Mouse (Mus musculus): Measurements from ENCODE around the gene Masp1.

Masp1 gene

DNA sequence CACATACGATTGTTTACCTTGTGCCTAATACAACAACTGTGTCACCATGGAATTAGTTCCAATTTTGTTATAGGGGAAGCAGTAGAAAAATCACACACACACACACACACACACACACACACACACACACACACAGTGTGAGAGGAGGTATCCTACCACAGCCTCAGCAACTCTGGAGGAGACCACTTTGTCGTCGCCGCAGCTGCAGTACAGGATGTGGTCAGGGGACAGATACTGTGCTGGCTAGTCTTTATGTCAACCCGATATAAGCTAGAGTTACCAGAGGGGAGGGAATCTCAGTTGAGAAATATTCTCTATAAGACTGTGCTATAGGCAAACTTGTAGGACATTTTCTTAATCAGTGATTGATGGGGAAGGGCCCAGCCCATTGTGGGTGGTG, 63.3 kb downstream of the Masp1 start:
- no peak for DNase-seq

DNA sequence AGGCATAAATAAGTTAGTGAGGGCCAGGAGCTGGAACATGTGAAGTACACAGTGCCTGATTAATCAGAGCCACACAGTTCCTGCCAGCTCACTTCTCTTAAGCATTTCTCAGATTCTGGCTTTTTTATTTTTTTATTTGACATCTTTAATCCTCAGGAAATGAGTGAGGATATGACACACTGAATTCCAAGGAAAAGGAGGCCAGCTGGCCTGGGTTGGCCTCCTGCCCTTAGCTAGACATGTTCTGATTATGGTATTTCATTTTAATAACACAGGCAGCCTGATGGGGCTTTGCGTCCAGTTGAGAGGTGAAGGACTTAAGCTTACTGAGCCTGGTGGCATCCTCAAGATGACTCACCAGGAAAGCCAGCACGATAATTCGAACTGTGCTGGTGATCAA, 64.1 kb downstream of the Masp1 start:
- peak; percentile 77 to 79 for DNase-seq

DNA sequence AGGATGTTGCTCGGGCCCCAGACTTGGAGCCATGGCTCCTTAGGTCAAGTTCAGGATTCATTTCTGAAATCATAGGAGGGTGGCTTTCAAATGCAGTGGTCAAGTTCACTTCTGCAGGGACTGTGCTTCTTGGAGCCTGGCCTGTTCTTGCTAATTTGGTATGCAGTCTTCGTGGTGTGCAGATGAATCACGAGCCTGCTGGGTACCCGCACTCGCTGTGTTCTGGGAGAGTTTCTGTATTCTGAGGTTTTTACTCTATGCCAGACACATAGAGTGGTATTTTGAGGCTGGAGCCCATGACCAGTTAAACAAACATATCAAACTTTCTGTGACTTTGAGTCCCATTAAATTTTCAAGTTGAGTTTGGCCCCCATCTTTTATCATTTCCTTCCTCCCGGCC, 66.2 kb downstream of the Masp1 start:
- no peak for DNase-seq

DNA sequence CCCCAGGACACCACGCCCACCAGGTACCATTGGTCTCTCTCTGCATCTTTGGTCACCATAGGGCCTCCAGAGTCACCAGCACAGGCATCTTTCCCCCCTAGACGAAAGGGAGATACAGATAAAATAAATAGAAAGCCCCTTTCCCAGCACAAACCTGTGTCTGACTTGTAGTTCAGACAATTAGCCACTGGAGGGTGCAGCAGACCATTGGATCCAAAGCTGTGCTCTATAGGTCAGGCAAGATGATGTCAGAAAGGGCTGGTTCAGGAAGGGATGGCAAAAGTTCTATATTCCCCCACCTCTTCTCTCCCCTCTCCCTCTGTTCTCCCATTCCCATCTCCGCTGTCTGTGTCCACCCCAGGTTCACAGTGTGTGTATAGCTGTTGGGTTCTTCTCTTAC, 68.1 kb downstream of the Masp1 start:
- DNase-seq = peak; percentile 80 to 86

DNA sequence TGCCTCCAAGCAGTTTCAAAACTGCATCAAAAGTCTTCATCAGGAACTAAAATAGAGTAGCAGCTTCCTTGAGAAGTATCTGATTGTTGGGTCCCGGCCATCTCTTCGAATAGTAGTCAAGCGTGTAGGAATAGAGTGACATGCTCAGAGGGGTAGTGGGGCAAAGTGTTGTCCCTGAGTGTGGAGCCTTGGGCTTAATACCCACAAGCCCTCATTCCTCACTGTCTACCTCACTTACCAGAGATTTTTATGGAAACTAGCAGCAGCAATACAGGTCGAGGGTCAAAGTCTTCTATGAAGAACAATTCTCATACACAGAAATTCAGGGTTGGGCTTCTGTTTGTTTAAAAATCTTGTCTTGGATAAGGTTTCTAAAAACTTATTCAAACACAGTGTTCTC, 69.8 kb downstream of the Masp1 start:
- no peak for DNase-seq

DNA sequence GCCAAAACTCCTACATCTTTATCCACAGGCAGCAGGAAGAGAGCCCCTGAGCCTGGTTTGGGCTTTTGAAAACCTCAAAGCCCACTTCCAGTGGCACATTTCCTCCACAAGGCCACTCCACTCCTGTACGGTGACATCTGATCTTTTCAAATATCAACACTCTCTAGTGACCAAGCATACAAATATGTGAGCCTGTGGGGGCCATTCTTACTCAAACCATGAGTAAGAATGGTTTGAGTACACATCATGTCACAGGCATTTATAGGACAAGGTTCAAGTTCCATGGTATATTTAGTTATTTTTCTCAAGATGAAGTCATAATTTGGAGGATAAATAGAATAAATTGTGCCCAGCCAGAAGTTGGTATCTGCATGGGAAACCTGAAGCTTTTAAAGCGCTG, 70.7 kb downstream of the Masp1 start:
- DNase-seq = no peak

DNA sequence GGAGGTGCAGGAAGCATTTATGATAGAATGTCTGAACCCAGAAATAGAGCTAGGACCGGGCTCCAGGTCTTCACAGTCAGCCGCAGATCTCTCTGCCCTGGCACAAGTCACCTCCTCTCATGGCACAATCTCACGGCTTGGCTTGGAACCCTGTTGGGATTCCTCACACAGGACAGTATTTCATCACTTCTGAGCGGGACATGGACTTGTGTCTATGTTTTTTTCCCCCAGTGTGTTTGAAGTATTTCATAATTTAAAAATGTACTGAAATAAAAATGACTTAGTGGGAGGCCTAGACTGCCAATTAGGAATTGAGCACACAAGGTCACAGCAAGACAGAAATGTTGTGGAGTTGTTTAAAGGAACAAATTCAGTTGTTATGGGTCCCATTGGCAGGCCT, 76.4 kb downstream of the Masp1 start:
- no peak for DNase-seq

DNA sequence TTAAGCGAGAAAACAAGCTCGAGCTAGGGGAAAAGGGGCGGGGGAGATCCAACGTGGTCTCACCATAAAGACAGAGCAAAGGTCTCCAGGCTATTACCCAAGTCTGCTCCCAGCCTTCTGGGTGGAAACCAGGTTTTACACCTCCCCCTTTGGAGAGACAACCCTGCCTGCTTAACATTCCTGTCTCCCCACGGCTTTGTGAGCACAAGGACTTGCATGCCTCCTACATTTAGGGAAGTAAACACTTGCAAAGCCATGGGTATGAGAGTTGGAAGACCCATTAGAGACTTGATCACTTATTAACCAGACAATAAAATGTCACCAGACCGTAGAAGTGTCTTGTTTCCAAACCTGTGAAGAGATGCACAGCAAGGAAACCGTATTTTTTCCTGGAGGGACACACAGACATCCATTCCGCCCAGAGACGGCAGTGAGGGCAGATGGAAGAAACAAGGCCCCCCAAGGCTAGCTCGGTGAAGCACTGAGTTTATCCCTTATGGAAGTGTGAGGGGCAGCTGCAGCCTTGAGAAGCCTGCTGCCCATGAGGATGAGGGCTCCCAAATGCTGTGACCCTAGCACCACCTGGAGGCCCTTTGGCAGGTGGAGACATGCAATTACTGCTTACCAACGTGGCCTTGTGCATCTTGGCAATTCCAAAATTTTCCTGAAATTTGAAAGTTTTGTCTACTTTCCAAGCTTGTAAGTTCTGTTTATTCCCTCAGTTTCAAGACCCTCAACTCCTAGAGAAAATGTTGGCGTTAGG, 83.0 kb downstream of the Masp1 start:
- DNase-seq = peak in 1 of 2 experiments; percentile 36

DNA sequence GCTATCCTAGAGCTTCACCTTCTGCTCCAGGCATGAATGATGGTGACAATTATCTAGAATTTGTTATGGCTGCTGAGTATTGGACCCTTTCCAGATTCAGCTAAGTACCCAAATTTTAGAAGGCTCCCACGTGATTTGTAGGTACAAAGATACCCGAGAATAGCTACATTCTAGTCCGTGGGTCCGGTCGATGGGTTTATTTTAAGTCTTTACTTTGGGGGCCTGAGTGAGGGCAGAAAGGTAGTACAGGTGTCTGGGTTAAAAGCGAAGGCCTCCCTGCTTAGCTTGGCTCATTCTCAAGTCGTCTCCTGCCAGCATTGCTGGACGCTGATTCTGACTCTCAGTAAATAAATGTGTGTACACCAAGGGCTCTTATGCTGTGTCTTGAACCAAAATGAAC, 90.6 kb downstream of the Masp1 start:
- peak; percentile 60 to 62 for DNase-seq

DNA sequence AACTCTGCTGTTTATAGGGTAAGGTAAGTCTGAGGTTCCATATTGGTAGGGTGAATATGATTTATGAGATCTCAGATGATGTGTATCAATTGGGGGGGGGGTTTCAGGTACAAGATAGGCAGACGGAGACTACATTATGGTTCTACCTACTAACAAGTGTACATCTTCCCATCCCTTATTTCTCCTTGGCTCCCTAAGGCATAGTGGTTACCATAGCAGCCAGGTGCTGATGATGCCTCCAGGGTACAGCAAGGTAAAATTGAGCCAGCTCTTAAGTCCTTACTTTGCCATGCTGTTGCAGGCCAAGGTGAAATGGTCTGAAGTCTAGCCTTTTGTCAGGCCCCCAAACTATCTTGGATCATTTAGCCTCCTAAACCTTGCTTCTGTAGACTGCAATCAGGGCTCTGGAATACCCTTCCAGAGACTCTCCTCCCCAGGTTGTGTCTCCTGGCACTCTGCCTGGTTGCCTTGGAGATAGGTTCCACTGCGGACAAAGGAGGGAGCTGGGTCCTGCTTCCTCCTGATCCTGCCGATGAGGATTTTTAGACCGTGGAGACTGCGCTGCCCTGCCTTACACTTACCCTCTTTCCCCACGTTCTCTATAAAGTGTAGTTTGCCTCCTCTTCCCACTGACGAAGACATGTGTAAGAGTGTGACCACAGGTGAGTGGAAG, 91.8 kb downstream of the Masp1 start, which contains the start of gene Rtp1:
TSS of gene Rtp1 (plus strand) at position 487 of the 673 bp plus-strand sequence.
- peak; percentile 83 for DNase-seq

DNA sequence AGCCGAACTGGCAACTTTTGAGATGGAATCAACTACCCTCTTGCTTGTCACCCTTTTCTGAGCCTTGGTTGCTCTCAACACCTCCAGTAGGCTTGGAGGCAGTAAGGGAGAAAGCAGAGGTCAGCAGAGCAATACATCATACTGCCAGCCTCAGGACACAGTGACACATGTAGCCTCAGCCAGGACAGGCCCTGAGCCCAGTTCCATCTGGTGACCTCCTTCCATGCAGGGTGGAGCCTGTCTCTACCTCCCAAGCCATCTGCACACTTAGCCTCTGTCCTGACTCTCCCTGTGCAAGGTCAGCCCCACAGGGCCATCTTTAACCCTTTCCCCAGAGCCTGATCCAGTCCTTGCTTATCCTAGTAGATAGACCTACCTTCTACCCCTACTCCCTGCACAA, 92.9 kb downstream of the Masp1 start:
- peak in 1 of 2 experiments; percentile 32 for DNase-seq

DNA sequence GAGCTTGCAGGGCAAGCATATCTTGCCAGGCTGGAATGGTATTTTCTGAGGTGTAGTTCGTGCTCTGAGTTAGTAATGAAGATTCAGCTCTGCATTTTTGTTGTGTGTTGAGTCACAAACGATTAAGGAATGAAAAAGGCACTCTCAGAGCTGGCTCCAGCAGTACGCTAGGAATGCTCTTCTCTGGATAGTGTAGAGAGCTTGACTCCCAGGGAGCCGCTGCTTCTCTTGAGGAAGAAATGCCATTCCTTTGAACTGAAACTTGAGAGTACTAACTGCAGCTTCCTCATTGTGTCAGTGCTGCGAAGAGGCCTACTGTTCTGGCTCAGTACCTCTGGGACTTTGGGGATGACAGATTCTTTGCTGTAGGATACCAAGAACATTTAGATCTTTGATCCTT, 96.8 kb downstream of the Masp1 start:
- no peak for DNase-seq

DNA sequence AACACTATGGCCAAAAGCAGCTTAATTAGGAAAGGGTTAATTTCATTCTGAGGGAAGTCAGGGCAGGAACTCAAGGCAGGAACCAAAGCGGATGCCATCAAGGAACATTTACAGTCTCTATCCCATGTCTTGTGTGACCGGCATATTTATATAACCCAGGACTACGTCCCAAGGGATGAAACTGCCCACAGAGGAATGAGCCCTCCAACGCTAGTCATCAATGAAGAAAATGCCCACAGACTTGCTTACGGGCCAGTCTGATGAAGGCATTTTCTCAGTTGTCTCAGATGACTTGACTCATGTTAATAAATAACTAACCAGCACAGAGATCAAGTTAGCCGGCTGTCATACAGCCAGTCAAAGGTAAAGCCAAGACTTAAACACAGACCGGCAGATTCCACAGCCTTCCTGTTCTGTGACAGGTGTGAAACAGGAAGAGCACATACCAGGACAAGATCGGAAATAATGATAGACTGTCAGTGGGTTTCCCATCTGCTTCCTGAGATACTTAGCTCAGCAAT, 101.0 kb downstream of the Masp1 start:
- DNase-seq = no peak

DNA sequence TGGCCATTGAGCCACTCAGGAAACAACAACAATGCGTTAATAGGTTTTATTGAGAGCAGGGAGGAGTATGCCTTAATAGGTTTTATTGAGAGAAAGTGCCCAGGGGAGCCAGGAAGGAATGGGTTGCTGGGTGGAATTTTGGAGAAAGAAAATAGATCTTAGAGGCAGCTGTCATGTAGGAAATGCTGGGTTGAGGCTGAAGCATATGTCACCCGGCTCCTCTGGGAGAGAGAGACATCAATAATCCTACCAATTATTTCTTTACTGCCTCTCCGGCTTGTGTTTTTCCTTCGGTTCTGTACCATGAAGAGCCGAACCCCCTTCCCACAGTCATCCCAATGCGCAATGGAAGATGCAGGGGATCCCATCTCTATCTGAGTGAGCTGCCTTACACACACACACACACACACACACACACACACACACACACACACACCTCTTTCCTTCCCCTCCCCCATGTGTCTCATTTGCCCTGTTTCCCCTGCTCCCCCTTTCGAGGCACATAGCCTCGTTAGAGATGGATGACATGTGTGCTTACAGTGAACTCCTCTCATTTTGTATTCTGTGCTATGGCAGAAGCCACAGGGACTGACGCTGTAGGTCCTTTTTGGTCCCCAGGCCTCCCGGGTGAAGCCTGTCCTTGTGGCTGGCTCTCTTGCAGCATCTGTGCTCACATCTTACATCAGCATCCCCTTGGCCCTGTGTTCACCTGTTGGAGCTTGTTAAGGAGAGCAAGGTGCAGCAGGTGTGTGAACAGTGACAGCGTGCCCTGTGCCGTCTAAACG, 103.0 kb downstream of the Masp1 start:
- DNase-seq = no peak

DNA sequence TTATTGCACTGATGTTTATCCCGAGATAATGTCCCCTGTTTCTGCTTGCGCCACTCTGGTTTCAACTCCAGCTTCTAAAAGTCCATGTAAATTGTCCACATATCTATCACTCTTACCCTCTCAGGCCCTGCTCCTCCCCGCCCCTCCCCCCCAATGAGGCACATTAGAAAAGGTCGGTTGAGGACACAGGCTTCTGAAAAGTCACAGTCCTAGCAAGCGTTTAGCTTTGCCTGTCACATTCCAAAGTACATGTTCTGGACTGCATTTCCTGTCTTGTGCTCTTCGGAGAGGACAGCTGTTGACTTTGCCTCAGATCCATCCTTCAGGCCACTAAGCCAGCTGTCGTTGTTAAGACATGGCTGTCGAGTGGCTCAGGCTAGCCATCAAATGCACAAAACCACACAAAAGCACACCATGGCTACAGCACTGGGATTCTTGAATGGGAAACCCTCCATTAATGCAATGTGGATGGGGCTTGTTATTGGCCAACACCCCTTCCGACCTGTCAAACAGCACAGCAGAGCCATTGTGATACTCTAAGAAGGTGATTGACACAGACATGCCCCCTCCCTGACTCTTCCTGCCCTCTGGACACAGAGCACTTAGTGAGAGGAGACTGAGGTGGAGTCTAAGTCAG, 103.8 kb downstream of the Masp1 start:
- no peak for DNase-seq

DNA sequence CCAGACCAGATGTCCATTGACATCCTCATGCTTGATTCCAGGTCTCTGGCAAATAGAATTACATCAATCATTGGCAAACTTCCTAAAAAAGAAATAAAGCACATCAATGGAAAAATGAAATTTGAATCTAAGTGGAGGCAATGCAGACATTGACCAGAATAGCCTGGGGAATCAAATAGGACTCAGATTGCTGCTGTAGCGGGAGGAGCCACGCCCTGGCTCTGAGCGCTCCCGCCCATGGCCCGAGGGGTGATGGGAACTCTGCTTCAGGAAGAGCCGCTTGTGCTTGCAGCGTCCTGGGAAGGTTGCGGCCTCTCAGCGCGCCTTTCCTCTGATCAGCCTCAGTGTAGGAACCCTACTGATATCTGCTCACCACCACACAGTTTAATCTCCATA, 104.4 kb downstream of the Masp1 start:
- peak in 1 of 2 experiments; percentile 23 for DNase-seq

DNA sequence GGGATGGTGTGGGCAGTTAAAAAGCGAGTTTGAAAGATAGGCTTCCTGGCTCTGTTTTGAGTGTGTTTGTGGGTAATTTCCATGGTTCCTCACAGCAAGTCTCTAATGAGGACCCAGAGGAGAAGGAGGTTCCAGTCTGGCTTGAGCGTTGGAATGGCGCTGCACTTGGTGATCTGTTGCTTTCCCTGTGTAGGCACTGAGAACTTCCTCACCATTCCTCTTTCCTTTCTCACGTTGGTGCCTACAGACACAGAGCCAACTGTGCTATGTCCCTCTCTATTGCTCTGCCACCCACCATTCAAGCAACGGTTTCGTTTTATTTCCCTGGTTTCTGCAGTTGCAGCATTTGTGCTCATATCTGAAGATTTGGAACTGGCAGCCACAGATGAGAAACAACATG, 107.7 kb downstream of the Masp1 start:
- no peak for DNase-seq

DNA sequence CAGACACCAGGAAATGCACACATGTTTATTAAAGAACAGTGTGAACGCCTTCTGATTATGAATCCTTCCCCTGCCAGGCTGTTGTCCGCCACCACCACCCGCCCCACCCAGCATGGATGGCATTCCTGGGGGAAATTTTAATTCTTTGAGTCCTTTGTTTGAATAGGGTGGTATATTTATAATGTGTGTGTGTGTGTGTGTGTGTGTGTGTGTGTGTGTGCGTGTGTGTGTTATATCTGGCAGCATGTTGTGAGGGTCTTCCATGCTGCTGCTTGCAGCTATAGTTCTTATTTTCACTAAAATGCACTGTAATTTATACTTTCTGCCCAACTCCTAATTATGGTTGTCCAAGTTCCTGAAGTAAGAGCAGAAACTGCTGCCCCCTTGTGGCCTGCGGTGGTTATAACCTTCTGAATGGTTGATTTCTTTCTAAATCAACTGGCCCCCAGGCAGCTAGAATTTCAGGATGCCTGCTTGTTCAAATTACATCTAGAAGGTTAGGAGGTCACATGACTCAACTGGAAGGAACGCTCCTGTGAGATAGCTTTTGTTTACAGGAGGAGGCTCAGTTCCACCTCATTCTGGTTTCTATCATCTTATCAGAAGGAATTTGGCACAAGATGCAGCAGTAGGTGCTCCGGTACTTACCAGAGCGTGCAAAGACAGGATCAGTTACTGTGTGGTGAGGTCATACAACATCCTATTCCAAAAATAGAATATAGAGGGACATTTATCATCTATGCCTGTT, 117.4 kb downstream of the Masp1 start:
- peak; percentile 85 to 89 for DNase-seq

DNA sequence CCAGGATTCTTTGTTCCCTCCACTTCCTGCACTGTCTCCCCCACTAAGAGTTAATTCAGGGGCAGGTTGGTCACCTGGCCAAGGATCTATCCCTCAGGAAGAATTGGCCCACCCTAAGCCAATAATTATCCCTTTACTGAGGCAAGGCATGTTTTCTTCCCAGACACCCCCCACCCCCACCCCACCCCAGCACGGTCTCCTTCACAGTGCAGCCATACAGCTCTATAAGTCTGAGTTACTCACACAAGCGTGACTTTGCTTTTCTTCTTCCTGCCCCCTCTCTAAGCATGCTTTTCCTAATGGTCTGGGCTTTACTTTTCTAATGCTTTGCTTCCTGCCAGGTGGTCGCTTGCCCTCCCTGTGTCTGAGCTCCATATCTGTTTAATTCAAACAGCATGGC, 118.7 kb downstream of the Masp1 start:
- DNase-seq = no peak

DNA sequence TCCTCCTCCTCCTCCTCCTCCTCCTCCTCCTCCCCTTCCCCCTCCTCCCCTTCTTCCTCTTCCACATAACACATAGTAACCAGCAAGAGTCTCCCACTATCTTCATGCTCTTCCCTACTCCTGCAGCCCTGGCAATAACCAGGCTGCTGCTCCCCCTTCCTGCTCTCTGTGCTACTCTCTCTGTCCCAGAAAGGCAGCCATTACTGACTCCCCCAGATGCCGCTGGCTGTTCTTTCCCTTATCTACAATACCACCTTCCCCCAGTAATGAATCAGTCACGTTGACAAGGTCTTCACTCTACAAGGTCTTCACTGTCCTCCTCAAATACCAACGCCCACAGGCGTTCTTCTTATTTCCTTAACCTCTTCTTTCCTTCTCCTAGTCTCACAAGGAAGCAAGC, 119.2 kb downstream of the Masp1 start:
- DNase-seq = no peak
